Mouse (Mus musculus) limb, embryonic 14.5 days (tissue): ENCODE measurements around the gene Ptprr. TPM values are rescaled to one million over a fixed set of nuclear protein-coding genes. Genes with fewer than 3 reads are reported as not detected.

Source experiments
- ATAC-seq: fragments of 200-750 bp; cut with Nextera tagmentation; 2 replicates; pipeline ENCODE4 v1.8.0; 2017; ENCODE audit warnings: low read depth, moderate number of reproducible peaks, moderate TSS enrichment; ENCODE audit not compliant: low FRiP score
- DNase-seq: peaks from one replicate; pipeline ENCODE4 v3.0.0-alpha.2; 2015; ENCODE audit warnings: low spot score
- H3K27ac ChIP-seq: fragments of 300-500 bp; sonication (generic); replicated peaks from 2 replicates; pipeline ENCODE4 v1.5.1; 2014; ENCODE audit warnings: low read depth, mild to moderate bottlenecking, low read length, moderate library complexity, mixed read lengths
- H3K27me3 ChIP-seq: fragments of 300-500 bp; sonication (generic); 2 replicates; pipeline ENCODE4 v1.6.1; 2014; ENCODE audit warnings: low read length, mixed read lengths; ENCODE audit not compliant: control insufficient read depth, insufficient read depth
- H3K36me3 ChIP-seq: fragments of 300-500 bp; sonication (generic); 2 replicates; pipeline ENCODE4 v1.6.1; 2014; ENCODE audit warnings: mild to moderate bottlenecking, low read length, moderate library complexity, mixed read lengths; ENCODE audit not compliant: control insufficient read depth, insufficient read depth
- H3K4me1 ChIP-seq: fragments of 300-500 bp; sonication (generic); 2 replicates; pipeline ENCODE4 v1.6.1; 2014; ENCODE audit warnings: antibody characterized with exemption, low read length, mixed read lengths; ENCODE audit not compliant: control insufficient read depth, insufficient read depth
- H3K4me2 ChIP-seq: fragments of 300-500 bp; sonication (generic); replicated peaks from 2 replicates; pipeline ENCODE4 v1.6.1; 2014; ENCODE audit warnings: low read depth, mild to moderate bottlenecking, low read length, moderate library complexity; ENCODE audit not compliant: severe bottlenecking
- H3K4me3 ChIP-seq: fragments of 300-500 bp; sonication (generic); replicated peaks from 2 replicates; pipeline ENCODE4 v1.5.1; 2014; ENCODE audit warnings: low read length
- H3K9ac ChIP-seq: fragments of 300-500 bp; sonication (generic); 2 replicates; pipeline ENCODE4 v1.6.1; 2014; ENCODE audit warnings: mild to moderate bottlenecking, low read depth, low read length, moderate library complexity; ENCODE audit not compliant: severe bottlenecking
- H3K9me3 ChIP-seq: fragments of 300-500 bp; sonication (generic); 2 replicates; pipeline ENCODE4 v1.6.1; 2016; ENCODE audit warnings: low read length; ENCODE audit not compliant: control insufficient read depth
- POLR2A ChIP-seq: fragments of 200-500 bp; IDR thresholded peaks from 2 replicates; pipeline ENCODE4 v1.8.0; 2012; ENCODE audit warnings: inconsistent platforms, mild to moderate bottlenecking, moderate library complexity, borderline replicate concordance; ENCODE audit not compliant: insufficient read depth, insufficient read length; ENCODE audit errors: extremely low read depth
- WGBS: fragments of 180-500 bp; shearing (Covaris S2); extraction: QIAGEN DNeasy Blood & Tissue Kit; methylation state at CpG from one replicate; pipeline ENCODE4 v1.1.7; 2014; 5-methylcytosine and 5-hydroxymethylcytosine counted together
- polyA plus RNA-seq, 2 experiments: library from polyadenylated mRNA; depleted of rRNA in 1 of 2; stranded (reverse) in 1 of 2; unstranded in 1 of 2; fragments of >200 nt; fragmentation: Nextera tagmentation in 1 of 2; extraction: Ambion mirVana in 1 of 2; gene quantifications; 2 replicates each; pipeline versions ENCODE4 v1.2.1 to v1.2.3; 2012 to 2014

The Ptprr gene
- polyA plus RNA-seq, 2 experiments: 0.16 to 0.41 TPM

- H3K4me3 ChIP-seq: no peak overlapping the region
- no peak overlapping the region for H3K9ac ChIP-seq
- WGBS: 88% methylated on average over 8 of the region's 8 CpGs
- H3K36me3 ChIP-seq: no peaks in the 10 kb centered on the region
- H3K27ac ChIP-seq: no peak overlapping the region
- ATAC-seq (no peak), DNase-seq (no peak)
- TF ChIP-seq POLR2A: no peak
- H3K4me2 ChIP-seq: no peak overlapping the region
- no peaks in the 10 kb centered on the region for H3K4me1 ChIP-seq
- no peaks in the 10 kb centered on the region for H3K9me3 ChIP-seq
- no peaks in the 10 kb centered on the region for H3K27me3 ChIP-seq
These were observed 183.5 kb downstream of the Ptprr start for GRCm38 (mm10) chr10:116201542-116201941.

DNA sequence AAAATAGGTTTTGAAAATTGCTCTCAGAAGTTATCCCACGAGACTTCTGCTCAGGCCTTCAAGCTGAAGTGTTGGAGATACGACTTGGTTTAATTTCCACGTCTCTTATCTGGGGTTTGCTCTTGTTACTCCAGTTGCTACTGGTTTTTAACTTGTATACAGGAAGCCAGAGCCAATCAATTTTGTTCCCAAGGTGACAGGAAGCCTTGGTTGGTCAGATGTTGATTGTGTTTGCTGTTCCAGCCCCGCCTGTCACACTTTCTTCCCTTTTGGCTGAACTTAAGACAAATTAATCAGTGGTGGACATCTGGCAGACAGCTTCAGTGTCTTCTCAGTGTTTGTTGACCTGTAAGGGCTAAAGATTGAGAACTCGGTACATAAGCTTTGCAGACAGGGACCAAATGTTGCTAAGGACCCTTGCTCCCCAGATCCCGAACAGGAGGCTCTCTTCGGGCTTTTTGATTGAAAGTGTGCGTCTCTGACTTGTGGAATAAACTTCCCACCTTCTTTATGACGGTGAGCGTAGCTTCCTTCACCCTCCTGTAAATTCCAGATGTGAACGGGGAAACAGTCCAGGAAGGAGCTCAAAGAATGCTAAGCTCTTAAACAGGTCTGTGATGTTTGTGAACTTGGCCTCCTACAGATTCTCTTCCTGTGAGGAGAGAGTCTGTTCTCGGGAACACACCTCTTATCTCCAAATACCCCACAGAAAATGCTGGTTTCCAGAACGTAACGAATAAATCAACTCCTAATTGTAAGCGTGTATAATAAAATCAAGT lies 187.8 kb downstream of the Ptprr start:
- Histone ChIP-seq H3K27me3 (no peaks in the 10 kb centered on the region), H3K9me3 (no peaks in the 10 kb centered on the region), H3K27ac (no peak overlapping the region), H3K4me3 (no peak overlapping the region), H3K4me1 (no peaks in the 10 kb centered on the region), H3K4me2 (no peak overlapping the region), H3K9ac (no peak overlapping the region), H3K36me3 (no peaks in the 10 kb centered on the region)
- TF ChIP-seq POLR2A: no peak
- WGBS: 23% methylated on average over 15 of the region's 15 CpGs
- no peak for DNase-seq
- no peak for ATAC-seq

GRCm38 (mm10) chr10:116206449-116206848 lies 188.4 kb downstream of the Ptprr start:
- Histone ChIP-seq H3K4me1 (no peaks in the 10 kb centered on the region), H3K27me3 (no peaks in the 10 kb centered on the region), H3K9ac (no peak overlapping the region), H3K4me2 (no peak overlapping the region), H3K27ac (no peak overlapping the region), H3K9me3 (no peaks in the 10 kb centered on the region), H3K4me3 (no peak overlapping the region), H3K36me3 (no peaks in the 10 kb centered on the region)
- no peak for TF ChIP-seq POLR2A
- DNase-seq: no peak
- no peak for ATAC-seq
- WGBS: 60% methylated on average over 11 of the region's 11 CpGs

DNA sequence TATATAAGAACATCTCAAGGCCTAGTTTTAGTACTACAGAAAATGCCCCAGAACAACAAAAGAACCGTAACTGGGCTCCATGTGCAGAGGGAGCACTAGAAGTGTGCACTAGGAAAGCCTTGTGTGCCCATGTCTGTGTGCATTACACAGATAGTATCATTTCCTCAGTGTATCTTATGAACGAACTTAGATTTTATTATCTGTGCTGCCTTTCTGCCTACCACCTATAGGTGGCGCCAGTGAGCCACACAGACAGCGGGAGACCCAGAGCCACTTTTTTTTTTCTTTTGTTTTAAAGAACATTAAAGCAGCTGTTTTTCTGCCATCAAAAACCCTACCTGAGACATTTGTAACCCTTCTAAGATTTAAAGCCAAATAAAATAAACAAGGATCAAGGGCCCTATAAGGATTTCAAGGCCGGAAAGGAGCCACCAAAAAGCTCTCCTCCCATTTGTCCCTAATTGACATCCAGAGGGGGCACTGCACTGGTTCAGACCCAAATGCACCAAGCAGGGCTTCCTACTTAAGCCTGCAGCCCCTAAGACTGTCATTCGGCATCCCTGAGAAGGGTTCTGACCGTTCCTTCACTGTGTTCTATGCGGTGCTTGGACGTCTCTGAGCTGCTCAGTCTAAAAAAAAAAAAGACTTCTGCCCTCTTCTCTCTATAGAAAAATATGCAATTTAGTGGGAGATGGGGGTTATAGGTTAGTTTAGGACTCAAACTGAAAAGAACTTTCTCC lies 190.1 kb downstream of the Ptprr start:
- no peak overlapping the region for H3K27ac ChIP-seq
- WGBS: 12% methylated on average over 9 of the region's 9 CpGs
- H3K4me3 ChIP-seq: 0 out of 2 replicates have a peak overlapping the region, but pooled peaks have one; percentile 7

DNA sequence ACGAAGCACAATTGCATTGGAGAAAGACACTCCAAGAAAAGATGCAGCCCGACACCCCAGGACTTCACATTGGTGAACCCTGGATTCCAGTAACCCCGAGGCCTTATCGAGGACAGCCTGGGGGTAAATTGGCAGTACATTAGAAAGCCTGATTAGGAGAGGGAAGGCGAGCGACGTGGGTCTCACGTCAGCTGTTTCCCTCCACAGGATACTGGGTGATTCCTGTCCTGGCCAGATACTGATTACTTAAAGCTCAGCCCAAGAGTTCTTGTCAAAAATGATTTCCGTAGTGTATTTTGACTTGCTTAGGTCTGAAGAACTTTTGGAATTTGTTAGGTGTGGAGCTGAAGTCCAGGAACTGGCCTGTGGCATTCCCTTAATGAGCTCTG lies 190.7 kb downstream of the Ptprr start:
- H3K4me1 ChIP-seq: no peaks in the 10 kb centered on the region
- no peak overlapping the region for H3K4me3 ChIP-seq
- H3K9me3 ChIP-seq: no peaks in the 10 kb centered on the region
- H3K27me3 ChIP-seq: no peaks in the 10 kb centered on the region
- 32% methylated on average over 9 of the region's 9 CpGs for WGBS
- H3K9ac ChIP-seq: no peak overlapping the region
- H3K27ac ChIP-seq: no peak overlapping the region
- ATAC-seq: no peak
- TF ChIP-seq POLR2A: no peak
- no peak overlapping the region for H3K4me2 ChIP-seq
- H3K36me3 ChIP-seq: no peaks in the 10 kb centered on the region
- no peak for DNase-seq

More for the DNA sequence above, 190.1 kb downstream of the Ptprr start:
- no peaks in the 10 kb centered on the region for H3K27me3 ChIP-seq
- H3K9me3 ChIP-seq: no peaks in the 10 kb centered on the region
- H3K4me2 ChIP-seq: peak overlapping the region; percentile 34; the same call in 1 of the 2 replicates
- H3K36me3 ChIP-seq: no peaks in the 10 kb centered on the region
- H3K4me1 ChIP-seq: no peaks in the 10 kb centered on the region
- H3K9ac ChIP-seq: no peak overlapping the region
- peak; percentile 57 for DNase-seq
- TF ChIP-seq POLR2A: no peak
- no peak for ATAC-seq
